Mouse (Mus musculus) MEL (cell line): ENCODE measurements around the gene Gm20708.

Experiments used
- ELF1 ChIP-seq: IDR thresholded peaks from 2 replicates; pipeline ENCODE4 v1.6.1; 2014; ENCODE audit warnings: low read depth, mild to moderate bottlenecking, inconsistent platforms, low read length, improper control_type of control experiment, moderate library complexity
- EP300 ChIP-seq, 2 experiments: IDR thresholded peaks; 2 replicates each; pipeline ENCODE4 v1.6.1; 2011; ENCODE audit warnings: improper control_type of control experiment in 2 of 2, low read length in 2 of 2, low read depth in 1 of 2, mild to moderate bottlenecking in 1 of 2
- MAFK ChIP-seq: IDR thresholded peaks from 2 replicates; pipeline ENCODE4 v1.6.1; 2011; ENCODE audit warnings: low read depth, mild to moderate bottlenecking, low read length, improper control_type of control experiment, borderline replicate concordance
- MYC ChIP-seq: IDR thresholded peaks from 2 replicates; pipeline ENCODE4 v1.6.1; 2011; ENCODE audit warnings: low read depth, mild to moderate bottlenecking, low read length, improper control_type of control experiment, moderate library complexity
- RAD21 ChIP-seq: IDR thresholded peaks from 2 replicates; pipeline ENCODE4 v1.6.1; 2011; ENCODE audit warnings: mild to moderate bottlenecking, low read depth, low read length, improper control_type of control experiment
- USF1 ChIP-seq: IDR thresholded peaks from 2 replicates; pipeline ENCODE4 v1.6.1; 2014; ENCODE audit warnings: low read depth, mild to moderate bottlenecking, inconsistent platforms, low read length, improper control_type of control experiment, moderate library complexity
- USF2 ChIP-seq, 2 experiments: IDR thresholded peaks; 2 replicates each; pipeline ENCODE4 v1.6.1; 2011 to 2012; ENCODE audit warnings: improper control_type of control experiment in 2 of 2, low read length in 2 of 2, borderline replicate concordance in 1 of 2, inconsistent platforms in 1 of 2, low read depth in 1 of 2, mild to moderate bottlenecking in 1 of 2; ENCODE audit not compliant: insufficient read depth in 1 of 2

DNA sequence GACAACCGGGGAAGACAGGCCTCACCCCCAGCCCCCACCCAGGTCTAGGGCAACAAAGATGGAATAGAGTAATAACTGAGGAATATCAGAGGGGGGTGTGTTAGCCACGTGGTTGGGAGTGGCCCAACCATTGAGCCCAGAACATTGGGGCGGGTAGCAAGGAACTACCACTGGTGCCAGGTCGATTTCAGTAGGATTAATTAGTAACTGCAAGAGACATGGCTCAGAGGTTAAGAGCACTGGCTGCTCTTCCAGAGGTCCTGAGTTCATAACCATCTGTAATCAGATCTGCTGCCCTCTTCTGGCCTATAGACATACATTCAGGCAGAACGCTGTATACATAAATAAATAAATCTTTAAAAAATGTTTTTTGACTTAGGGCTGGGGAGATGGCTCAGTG is 37.2 kb downstream of the Gm20708 start:
- TF ChIP-seq USF1 (peak; percentile 58), EP300 (IDR thresholded peaks at IDR 0.05; ENCODE audit: low read depth in 1 of 2, low read length in 2 of 2) (no peak), RAD21 (peak; percentile 45), MAFK (no peak), ELF1 (no peak), MYC (0 out of 2 replicates have a peak, but pooled peaks have one; percentile 59), USF2 (IDR thresholded peaks at IDR 0.05; ENCODE audit: borderline replicate concordance in 1 of 2, insufficient read depth in 1 of 2, low read depth in 1 of 2, low read length in 2 of 2) (no peak)
